Mouse (Mus musculus) CH12.LX (cell line): ENCODE data around the gene Prelid3b.

Experiments used
- CTCF ChIP-seq, 2 experiments: IDR thresholded peaks in 1 of 2; conservative IDR thresholded peaks in 1 of 2; 2 replicates each; pipeline ENCODE4 v1.5.1; 2011 to 2012; ENCODE audit warnings: low read depth in 2 of 2, low read length in 2 of 2, improper control_type of control experiment in 1 of 2, inconsistent platforms in 1 of 2, mild to moderate bottlenecking in 1 of 2, moderate library complexity in 1 of 2
- E2F4 ChIP-seq: IDR thresholded peaks from 2 replicates; pipeline ENCODE4 v1.6.1; 2011; ENCODE audit warnings: low read depth, low read length, improper control_type of control experiment; ENCODE audit not compliant: insufficient replicate concordance
- EP300 ChIP-seq: IDR thresholded peaks from 2 replicates; pipeline ENCODE4 v1.6.1; 2011; ENCODE audit warnings: low read length, improper control_type of control experiment
- MAFK ChIP-seq: IDR thresholded peaks from 2 replicates; pipeline ENCODE4 v1.6.1; 2011; ENCODE audit warnings: low read length, improper control_type of control experiment; ENCODE audit not compliant: insufficient replicate concordance
- MAZ ChIP-seq: IDR thresholded peaks from 2 replicates; pipeline ENCODE4 v1.6.1; 2012; ENCODE audit warnings: low read depth, mild to moderate bottlenecking, inconsistent platforms, low read length, improper control_type of control experiment, moderate library complexity
- MXI1 ChIP-seq: IDR thresholded peaks from 2 replicates; pipeline ENCODE4 v1.6.1; 2011; ENCODE audit warnings: mild to moderate bottlenecking, low read depth, low read length, improper control_type of control experiment
- NRF1 ChIP-seq: IDR thresholded peaks from 2 replicates; pipeline ENCODE4 v1.6.1; 2014; ENCODE audit warnings: low read depth, mild to moderate bottlenecking, inconsistent platforms, low read length, improper control_type of control experiment, moderate library complexity
- POLR2A ChIP-seq: IDR thresholded peaks from 2 replicates; pipeline ENCODE4 v1.6.1; 2011; ENCODE audit warnings: low read depth, mild to moderate bottlenecking, improper control_type of control experiment, low read length
- POLR2AphosphoS2 ChIP-seq: IDR thresholded peaks from 2 replicates; pipeline ENCODE4 v1.6.1; 2011; ENCODE audit warnings: low read depth, low read length, improper control_type of control experiment
- RAD21 ChIP-seq: IDR thresholded peaks from 2 replicates; pipeline ENCODE4 v1.6.1; 2011; ENCODE audit warnings: low read depth, mild to moderate bottlenecking, low read length, improper control_type of control experiment, moderate library complexity
- RCOR1 ChIP-seq: conservative IDR thresholded peaks from 2 replicates; pipeline ENCODE4 v1.6.1; 2012; ENCODE audit warnings: low read depth, mild to moderate bottlenecking, inconsistent platforms, low read length, improper control_type of control experiment
- TBP ChIP-seq: conservative IDR thresholded peaks from 2 replicates; pipeline ENCODE4 v1.6.1; 2011; ENCODE audit warnings: low read depth, low read length, improper control_type of control experiment
- TCF12 ChIP-seq: IDR thresholded peaks from 2 replicates; pipeline ENCODE4 v1.6.1; 2014; ENCODE audit warnings: low read depth, mild to moderate bottlenecking, inconsistent platforms, low read length, improper control_type of control experiment
- UBTF ChIP-seq: IDR thresholded peaks from 2 replicates; pipeline ENCODE4 v1.6.1; 2012; ENCODE audit warnings: low read depth, mild to moderate bottlenecking, inconsistent platforms, low read length, improper control_type of control experiment, moderate library complexity

- TF ChIP-seq TCF12, result no peak
- no peak for TF ChIP-seq CTCF (conservative IDR thresholded peaks at IDR 0.05 in 1 of 2, IDR thresholded peaks at IDR 0.05 in 1 of 2; ENCODE audit: low read depth in 2 of 2, low read length in 2 of 2)
- TF ChIP-seq MAFK, result no peak
- TF ChIP-seq UBTF, result no peak
- no peak for TF ChIP-seq E2F4
- no peak for TF ChIP-seq POLR2A
- TF ChIP-seq EP300, result no peak
- TF ChIP-seq MXI1, result no peak
- TF ChIP-seq POLR2AphosphoS2, result no peak
- no peak for TF ChIP-seq MAZ
- no peak for TF ChIP-seq RAD21
- TF ChIP-seq RCOR1, result no peak
- TF ChIP-seq NRF1, result no peak
- no peak for TF ChIP-seq TBP
These were observed 29.4 kb upstream of the Prelid3b start for GRCm38 (mm10) chr2:174502321-174502720.
